Mouse (Mus musculus): ENCODE results near the gene Ccp110. TPM values are rescaled to one million over a fixed set of nuclear protein-coding genes. Genes with fewer than 3 reads are reported as not detected.

Ccp110 gene
- 7.9 TPM for total RNA-seq (2023)

GRCm38 (mm10) chr7:118712228-118713173 lies at the start of gene Ccp110:
TSS of gene Ccp110 (plus strand) at chr7:118712552.

GRCm38 (mm10) chr7:118705101-118705961 lies 7.0 kb upstream of the Ccp110 start, which contains the start of gene Gde1:
TSS of gene Gde1 (minus strand) at chr7:118705778.

GRCm38 (mm10) chr7:118739975-118740531 lies 27.7 kb downstream of the Ccp110 start, which contains the start of gene Vps35l:
TSS of gene Vps35l (plus strand) at chr7:118740226.

Other genes with a start within 250 kb of the Ccp110 start
- gene Itpripl2, start 220.6 kb upstream of the Ccp110 start, total RNA-seq (2023), result 1.5 TPM
- 6.9 TPM for gene Coq7, start 179.2 kb upstream of the Ccp110 start, total RNA-seq (2023)
- gene Tmc7, start 127.8 kb upstream of the Ccp110 start, total RNA-seq (2023), result 0.70 TPM
- gene Tmc5, start 115.3 kb upstream of the Ccp110 start, total RNA-seq (2023), result not detected
- 27.6 TPM for gene Gde1, start 6.8 kb upstream of the Ccp110 start, total RNA-seq (2023)
- 60.6 TPM for gene Vps35l, start 27.7 kb downstream of the Ccp110 start, total RNA-seq (2023)
- 0.26 TPM for gene Iqck, start 143.2 kb downstream of the Ccp110 start, total RNA-seq (2023)
- gene Knop1, start 143.7 kb downstream of the Ccp110 start, total RNA-seq (2023), result 10.4 TPM